Mouse (Mus musculus) heart, embryonic 15.5 days (tissue): Measurements from ENCODE around the gene Os9. TPM values are rescaled to one million over a fixed set of nuclear protein-coding genes. Genes with fewer than 3 reads are reported as not detected.
A peak's percentile ranks its signal among the peaks of the same experiment; 100 is the strongest.

Experiments used
- ATAC-seq: fragments of 200-750 bp; cut with Nextera tagmentation; replicated peaks from 2 replicates; pipeline ENCODE4 v1.8.0; 2017; ENCODE audit warnings: low read depth, moderate TSS enrichment; ENCODE audit not compliant: insufficient number of reproducible peaks, insufficient read depth, low FRiP score
- H3K27ac ChIP-seq: fragments of 300-500 bp; sonication (generic); 2 replicates; pipeline ENCODE4 v1.5.1; 2015; ENCODE audit warnings: mild to moderate bottlenecking, inconsistent platforms
- H3K27me3 ChIP-seq: fragments of 300-500 bp; sonication (generic); 2 replicates; pipeline ENCODE4 v1.6.1; 2015; ENCODE audit warnings: inconsistent platforms
- H3K36me3 ChIP-seq: fragments of 300-500 bp; sonication (generic); 2 replicates; pipeline ENCODE4 v1.6.1; 2015; ENCODE audit warnings: mild to moderate bottlenecking, inconsistent platforms
- H3K4me1 ChIP-seq: fragments of 300-500 bp; sonication (generic); replicated peaks from 2 replicates; pipeline ENCODE4 v1.6.1; 2015; ENCODE audit warnings: inconsistent platforms
- H3K4me2 ChIP-seq: fragments of 300-500 bp; sonication (generic); 2 replicates; pipeline ENCODE4 v1.6.1; 2015; ENCODE audit warnings: inconsistent platforms, mild to moderate bottlenecking, moderate library complexity
- H3K4me3 ChIP-seq: fragments of 300-500 bp; sonication (generic); 2 replicates; pipeline ENCODE4 v1.5.1; 2015; ENCODE audit warnings: mild to moderate bottlenecking, inconsistent platforms
- H3K9ac ChIP-seq: fragments of 300-500 bp; sonication (generic); 2 replicates; pipeline ENCODE4 v1.6.1; 2015; ENCODE audit warnings: mild to moderate bottlenecking, inconsistent platforms
- H3K9me3 ChIP-seq: fragments of 300-500 bp; sonication (generic); replicated peaks from 2 replicates; pipeline ENCODE4 v1.6.1; 2016; ENCODE audit warnings: inconsistent platforms
- WGBS: fragments of 180-500 bp; shearing (Covaris S2); methylation state at CpG from one replicate; pipeline ENCODE4 v1.1.7; 2015; ENCODE audit warnings: mixed read lengths; 5-methylcytosine and 5-hydroxymethylcytosine counted together
- polyA plus RNA-seq: library from polyadenylated mRNA; unstranded; fragments of >200 nt; fragmentation: Nextera tagmentation; extraction: Ambion mirVana; gene quantifications from 2 replicates; pipeline ENCODE4 v1.2.1, GENCODE M21; 2015

Os9 gene
- polyA plus RNA-seq, 1 experiment from 2014 or later = 48.5 TPM

DNA sequence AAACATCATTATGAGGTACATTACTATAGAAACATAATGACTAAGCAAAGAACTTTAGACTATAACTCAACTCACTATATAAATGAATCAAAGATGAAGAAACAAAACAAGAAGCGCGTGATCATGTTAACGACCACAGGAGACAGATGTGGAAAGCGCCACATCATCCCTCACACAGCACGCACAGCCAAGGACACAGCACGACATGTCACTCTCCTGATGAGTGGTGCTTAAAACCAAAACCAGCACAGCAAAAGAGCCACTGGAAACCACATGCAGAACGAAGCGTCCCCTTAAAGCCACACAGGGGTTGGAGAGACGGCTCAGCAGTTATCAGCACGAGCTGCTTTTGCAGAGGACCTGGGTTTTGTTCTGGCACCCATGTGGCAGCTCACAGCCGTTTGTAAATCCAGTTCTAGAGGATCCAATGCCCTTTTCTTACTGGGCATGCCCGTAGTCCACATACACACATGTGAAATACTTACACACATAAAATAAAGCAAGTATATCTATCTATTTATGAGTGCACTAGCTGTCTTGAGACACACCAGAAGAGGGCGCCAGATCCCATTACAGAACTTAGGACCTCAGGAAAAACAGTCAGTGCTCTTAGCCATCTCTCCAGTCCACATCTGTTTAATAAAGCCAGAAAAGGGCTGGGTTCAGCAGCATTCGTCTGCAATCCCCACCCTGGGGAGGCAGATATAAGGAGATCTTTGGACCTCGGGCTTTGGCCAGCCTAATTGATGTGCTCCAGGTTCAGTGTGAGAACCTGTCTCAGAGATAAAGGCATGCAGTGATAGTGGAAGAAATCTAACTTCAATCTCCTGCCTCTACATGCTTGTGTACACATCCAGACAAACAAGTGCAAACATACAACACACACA lies 9.7 kb downstream of the Os9 start:
- no peak overlapping the region for H3K4me2 ChIP-seq

DNA sequence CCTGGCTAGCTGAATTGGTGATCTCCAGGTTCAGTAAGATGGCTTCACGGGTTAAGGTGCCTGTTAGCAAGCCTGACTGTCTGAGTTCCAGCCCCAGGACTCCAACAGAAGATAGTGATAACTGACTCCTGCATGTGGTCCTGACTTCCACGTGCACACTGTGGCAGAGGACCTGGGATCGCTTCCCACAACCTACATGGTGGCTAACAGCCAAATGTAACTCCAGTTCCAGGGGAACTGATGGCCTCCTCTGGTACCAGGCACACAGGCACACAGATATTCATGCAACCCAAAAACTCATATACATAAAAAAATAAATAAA lies 12.7 kb downstream of the Os9 start:
- H3K9ac ChIP-seq = no peak overlapping the region
- peaks cover 12% of the 10 kb centered on the region; the same call in 1 of the 2 replicates for H3K36me3 ChIP-seq
- H3K4me3 ChIP-seq = no peak overlapping the region
- no peak overlapping the region for H3K27ac ChIP-seq
- no peak for ATAC-seq
- no peaks in the 10 kb centered on the region for H3K27me3 ChIP-seq
- no peak overlapping the region for H3K4me2 ChIP-seq
- 53% methylated on average over 3 of the region's 3 CpGs for WGBS
- H3K4me1 ChIP-seq = no peaks in the 10 kb centered on the region
- H3K9me3 ChIP-seq = no peaks in the 10 kb centered on the region

More for the DNA sequence above, 9.7 kb downstream of the Os9 start:
- no peaks in the 10 kb centered on the region for H3K27me3 ChIP-seq
- no peak overlapping the region for H3K4me3 ChIP-seq
- H3K9ac ChIP-seq = no peak overlapping the region
- WGBS = 84% methylated on average over 15 of the region's 15 CpGs
- no peak overlapping the region for H3K27ac ChIP-seq
- ATAC-seq = no peak
- no peaks in the 10 kb centered on the region for H3K9me3 ChIP-seq
- H3K36me3 ChIP-seq = peaks cover 15% of the 10 kb centered on the region; the same call in 1 of the 2 replicates
- H3K4me1 ChIP-seq = no peaks in the 10 kb centered on the region

DNA sequence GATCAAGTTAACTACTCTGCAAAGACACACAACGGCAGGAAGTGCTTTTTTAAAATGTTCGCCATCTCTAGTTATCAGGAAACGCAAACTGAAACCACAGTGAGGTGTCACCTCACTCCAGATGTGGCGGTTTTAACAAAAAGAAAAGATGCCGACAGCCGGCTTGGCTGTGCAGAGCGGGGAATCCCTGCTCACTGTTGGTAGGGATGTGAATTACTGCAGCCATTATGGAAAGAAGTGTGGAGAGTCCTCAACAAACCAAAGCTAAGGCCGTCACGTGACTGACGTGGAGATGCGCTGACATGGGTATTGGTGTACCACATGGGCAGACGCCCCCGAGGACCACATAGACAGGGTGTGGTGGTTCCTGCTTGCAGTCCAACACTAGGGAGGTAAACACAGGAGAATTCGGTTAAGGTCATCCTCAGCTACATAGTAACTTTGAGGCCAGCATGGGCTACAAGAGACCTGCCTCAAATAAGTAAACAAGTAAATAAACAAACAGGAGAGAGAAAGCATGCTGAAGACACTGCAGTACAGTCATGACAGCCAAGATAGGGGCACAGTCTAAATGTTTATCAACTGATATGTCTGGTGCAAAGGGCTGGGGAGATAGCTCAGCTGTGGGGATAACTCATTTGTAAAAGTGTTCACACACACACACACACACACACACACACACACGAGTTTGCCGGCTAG lies 13.2 kb downstream of the Os9 start:
- no peaks in the 10 kb centered on the region for H3K4me1 ChIP-seq
- H3K4me3 ChIP-seq = no peak overlapping the region
- 79% methylated on average over 16 of the region's 16 CpGs for WGBS
- H3K9me3 ChIP-seq = no peaks in the 10 kb centered on the region
- H3K27me3 ChIP-seq = no peaks in the 10 kb centered on the region
- H3K27ac ChIP-seq = no peak overlapping the region
- peaks cover 7% of the 10 kb centered on the region; the same call in 1 of the 2 replicates for H3K36me3 ChIP-seq
- no peak overlapping the region for H3K9ac ChIP-seq
- H3K4me2 ChIP-seq = no peak overlapping the region
- ATAC-seq = no peak

DNA sequence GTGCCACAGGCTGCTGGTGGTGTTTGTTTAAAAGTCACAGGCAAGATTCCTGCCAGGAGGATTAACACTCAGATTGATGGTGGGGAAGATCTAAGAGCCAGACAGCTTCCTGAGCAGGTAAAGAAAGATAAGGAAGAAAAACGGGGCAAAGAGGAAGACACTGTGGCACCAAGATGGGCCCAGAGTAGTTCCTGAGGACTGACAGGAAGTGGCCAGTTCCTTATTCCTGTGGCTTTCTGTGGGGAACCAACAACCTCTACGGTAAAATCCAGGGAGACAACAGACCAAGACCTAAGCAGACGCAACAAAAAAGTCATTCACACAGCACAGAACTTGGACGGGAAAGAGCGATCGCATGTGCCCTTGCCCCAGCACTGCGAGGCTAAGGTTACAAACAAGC lies 17.3 kb downstream of the Os9 start:
- Histone ChIP-seq H3K4me1 (no peaks in the 10 kb centered on the region), H3K4me3 (no peak overlapping the region), H3K27ac (no peak overlapping the region), H3K36me3 (0 out of 2 replicates have a peak, but pooled peaks cover 4% of the 10 kb centered on the region), H3K9me3 (no peaks in the 10 kb centered on the region), H3K4me2 (no peak overlapping the region), H3K27me3 (no peaks in the 10 kb centered on the region), H3K9ac (no peak overlapping the region)
- no peak for ATAC-seq
- WGBS = 63% methylated on average over 7 of the region's 7 CpGs

DNA sequence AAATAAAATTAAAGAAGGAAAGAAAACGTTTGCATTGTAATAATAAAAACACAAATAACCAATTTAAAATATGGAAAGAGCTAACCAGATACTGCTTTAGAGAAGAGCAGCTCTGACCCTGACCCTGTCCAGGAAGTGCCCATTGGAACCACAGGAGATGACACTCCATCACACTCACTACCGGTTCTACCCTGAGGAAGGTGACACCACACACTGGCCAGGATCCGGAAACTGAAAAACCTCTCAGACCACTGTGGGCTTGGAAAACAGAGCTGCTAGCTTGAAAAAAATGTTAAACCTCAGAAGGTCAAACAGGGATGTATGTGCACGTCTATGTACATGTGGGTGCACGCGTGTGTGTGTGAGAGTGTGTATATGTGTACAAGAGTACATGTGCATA lies 19.8 kb downstream of the Os9 start:
- Histone ChIP-seq H3K4me3 (no peak overlapping the region), H3K27me3 (no peaks in the 10 kb centered on the region), H3K4me1 (no peaks in the 10 kb centered on the region), H3K27ac (no peak overlapping the region), H3K4me2 (no peak overlapping the region), H3K36me3 (peaks cover 11% of the 10 kb centered on the region; the same call in 1 of the 2 replicates), H3K9ac (no peak overlapping the region), H3K9me3 (no peaks in the 10 kb centered on the region)
- WGBS = 74% methylated on average over 6 of the region's 6 CpGs
- ATAC-seq = no peak

DNA sequence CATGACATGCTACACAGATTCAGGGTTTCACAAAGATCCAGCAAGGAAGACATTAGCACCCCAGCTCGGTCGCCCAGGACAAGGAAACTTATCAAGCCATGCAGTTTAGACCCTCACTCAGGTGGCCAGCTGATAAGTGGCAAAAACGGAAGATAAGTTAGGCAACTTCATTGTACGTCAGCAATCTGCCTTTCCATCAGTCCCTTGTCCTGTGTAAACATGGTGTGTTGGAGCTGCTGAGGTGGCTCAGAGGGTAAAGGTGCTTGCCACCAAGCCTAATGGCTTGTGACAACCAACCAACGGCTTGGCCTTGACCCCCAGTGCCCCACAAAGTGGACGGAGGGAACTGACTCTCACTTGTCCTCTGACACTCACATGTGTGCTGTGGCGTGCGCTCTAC lies 20.5 kb downstream of the Os9 start:
- no peak overlapping the region for H3K27ac ChIP-seq
- no peak overlapping the region for H3K4me3 ChIP-seq
- no peaks in the 10 kb centered on the region for H3K27me3 ChIP-seq
- H3K36me3 ChIP-seq = peaks cover 16% of the 10 kb centered on the region; the same call in 1 of the 2 replicates
- WGBS = 71% methylated on average over 8 of the region's 8 CpGs
- ATAC-seq = no peak
- peaks cover under 1% of the 10 kb centered on the region; the same call in 1 of the 2 replicates for H3K4me1 ChIP-seq
- H3K9me3 ChIP-seq = no peaks in the 10 kb centered on the region
- no peak overlapping the region for H3K9ac ChIP-seq
- H3K4me2 ChIP-seq = no peak overlapping the region

DNA sequence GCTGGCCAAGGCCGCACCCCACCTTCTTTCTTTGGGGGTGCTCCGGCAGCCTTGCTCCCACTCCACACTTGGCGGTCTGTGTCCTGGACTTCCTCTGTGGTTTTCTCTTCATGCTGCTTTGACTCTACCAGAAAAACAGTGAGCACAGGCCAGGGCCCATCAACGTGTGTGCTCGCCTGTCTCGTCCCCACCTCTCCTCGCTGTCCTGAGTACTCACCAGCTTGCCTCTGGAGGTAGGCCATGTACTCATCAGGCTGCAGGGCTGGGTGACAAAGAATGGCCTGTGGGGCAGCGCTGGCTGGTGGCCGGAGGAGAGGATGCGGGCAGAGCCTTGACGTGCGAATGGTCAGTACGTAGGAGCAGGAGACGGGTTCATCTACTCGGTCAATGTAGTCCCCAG lies 21.1 kb downstream of the Os9 start:
- no peak overlapping the region for H3K9ac ChIP-seq
- no peaks in the 10 kb centered on the region for H3K9me3 ChIP-seq
- H3K27ac ChIP-seq = no peak overlapping the region
- no peak overlapping the region for H3K4me2 ChIP-seq
- ATAC-seq = no peak
- no peaks in the 10 kb centered on the region for H3K27me3 ChIP-seq
- WGBS = 90% methylated on average over 15 of the region's 15 CpGs
- peaks cover 6% of the 10 kb centered on the region for H3K4me1 ChIP-seq
- H3K4me3 ChIP-seq = no peak overlapping the region
- H3K36me3 ChIP-seq = peaks cover 16% of the 10 kb centered on the region; the same call in 1 of the 2 replicates

DNA sequence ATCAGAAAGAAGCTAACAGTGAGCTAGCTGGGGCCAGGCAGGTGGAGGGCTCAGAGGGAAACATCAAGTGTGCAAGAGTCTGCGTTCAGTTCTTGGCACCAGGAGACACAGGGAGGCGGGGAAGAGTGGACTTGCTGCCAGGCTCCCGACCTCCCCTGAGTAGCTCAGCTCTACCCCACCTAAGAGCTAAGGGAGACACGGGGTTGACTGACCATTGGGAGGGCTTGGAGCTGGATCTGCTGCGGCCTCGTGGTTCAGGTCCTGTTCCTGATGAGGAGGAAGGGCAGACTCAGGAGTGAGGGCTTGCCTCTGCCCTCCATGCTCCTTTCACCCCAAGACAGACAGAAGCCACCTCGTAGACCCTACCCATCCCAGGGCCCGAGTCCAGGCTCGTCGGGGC lies 21.7 kb downstream of the Os9 start:
- no peak for ATAC-seq
- WGBS = 82% methylated on average over 10 of the region's 10 CpGs

DNA sequence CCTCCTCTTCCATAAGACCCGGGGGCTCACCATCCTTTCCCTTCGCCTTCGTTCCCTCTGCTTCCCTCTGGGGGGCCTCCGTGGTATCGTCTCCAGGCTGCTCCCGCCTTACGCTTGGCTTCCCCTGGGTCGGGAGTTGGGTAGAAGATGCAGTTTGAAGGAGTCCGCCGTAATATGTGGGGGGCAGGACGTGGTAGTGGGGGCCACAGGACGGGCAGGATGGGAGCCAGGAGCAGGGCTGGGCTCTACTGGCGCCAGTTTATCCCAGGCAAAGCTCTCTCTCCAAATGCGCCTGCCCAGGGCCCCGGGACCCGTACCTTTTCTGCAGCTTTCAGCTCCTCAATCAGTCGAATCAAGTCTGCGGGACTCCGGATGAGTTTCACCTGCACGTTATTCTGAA lies 22.4 kb downstream of the Os9 start:
- H3K4me1 ChIP-seq = peaks cover 11% of the 10 kb centered on the region
- H3K27me3 ChIP-seq = peaks cover 4% of the 10 kb centered on the region
- no peaks in the 10 kb centered on the region for H3K9me3 ChIP-seq
- no peak overlapping the region for H3K27ac ChIP-seq
- H3K9ac ChIP-seq = no peak overlapping the region
- no peak overlapping the region for H3K4me2 ChIP-seq
- 77% methylated on average over 20 of the region's 20 CpGs for WGBS
- H3K4me3 ChIP-seq = no peak overlapping the region
- H3K36me3 ChIP-seq = peaks cover 16% of the 10 kb centered on the region; the same call in 1 of the 2 replicates
- ATAC-seq = no peak

More for the DNA sequence above, 21.7 kb downstream of the Os9 start:
- Histone ChIP-seq H3K9me3 (no peaks in the 10 kb centered on the region), H3K4me1 (peaks cover 11% of the 10 kb centered on the region), H3K4me2 (no peak overlapping the region), H3K27me3 (no peaks in the 10 kb centered on the region), H3K27ac (no peak overlapping the region), H3K36me3 (peaks cover 16% of the 10 kb centered on the region; the same call in 1 of the 2 replicates), H3K4me3 (no peak overlapping the region), H3K9ac (no peak overlapping the region)

DNA sequence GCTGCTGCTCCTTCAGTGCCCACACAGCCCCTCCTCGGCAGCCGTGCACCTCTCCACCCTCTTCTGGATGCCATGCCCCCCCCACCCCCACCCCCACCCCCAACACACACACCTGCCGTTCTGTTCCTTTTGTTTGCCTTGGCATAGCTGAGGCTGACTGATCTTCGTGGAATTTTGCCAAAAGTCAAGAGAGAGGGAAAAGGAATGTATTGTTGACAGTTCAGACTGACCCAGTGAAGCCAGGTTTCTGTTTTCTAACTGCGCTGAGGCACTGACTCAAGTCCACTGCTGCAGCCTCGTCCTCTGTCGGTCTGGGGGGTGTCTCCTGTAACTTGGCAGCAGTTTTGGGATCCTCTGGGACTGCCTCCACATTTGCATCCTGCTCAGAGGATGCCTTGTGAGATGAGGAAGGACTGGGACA lies 26.5 kb downstream of the Os9 start:
- no peak overlapping the region for H3K9ac ChIP-seq
- no peaks in the 10 kb centered on the region for H3K9me3 ChIP-seq
- ATAC-seq = peak; percentile 6; the same call in 1 of the 2 replicates
- peaks cover 28% of the 10 kb centered on the region for H3K4me1 ChIP-seq
- WGBS = 19% methylated on average over 6 of the region's 7 CpGs
- no peak overlapping the region for H3K4me2 ChIP-seq
- peaks cover 46% of the 10 kb centered on the region for H3K27me3 ChIP-seq
- no peak overlapping the region for H3K27ac ChIP-seq
- no peak overlapping the region for H3K4me3 ChIP-seq
- peaks cover 16% of the 10 kb centered on the region; the same call in 1 of the 2 replicates for H3K36me3 ChIP-seq

DNA sequence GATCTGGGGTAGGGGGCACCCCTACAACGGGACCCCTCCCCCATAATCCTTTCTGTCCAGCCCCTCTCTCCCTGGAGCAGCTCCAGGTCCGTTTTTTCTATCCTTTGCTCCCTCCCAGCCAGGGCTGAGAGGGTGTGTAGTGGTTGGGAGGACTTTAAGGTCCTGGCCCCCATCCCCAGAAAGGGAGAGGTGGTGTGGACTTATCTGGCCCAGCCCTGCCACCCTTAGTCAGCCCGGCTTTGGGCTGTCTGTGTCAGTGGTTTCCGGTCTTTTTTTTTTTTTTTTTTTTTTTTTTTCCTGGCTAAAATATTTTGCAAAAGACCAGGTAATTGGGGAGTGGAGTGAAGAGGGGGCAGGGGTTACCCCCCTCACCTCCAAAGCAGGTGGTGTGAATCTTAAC lies 28.2 kb downstream of the Os9 start:
- no peak overlapping the region for H3K9ac ChIP-seq

More for the DNA sequence above, 28.2 kb downstream of the Os9 start:
- H3K36me3 ChIP-seq = peaks cover 8% of the 10 kb centered on the region; the same call in 1 of the 2 replicates
- H3K27ac ChIP-seq = no peak overlapping the region
- H3K4me1 ChIP-seq = peaks cover 28% of the 10 kb centered on the region
- no peak overlapping the region for H3K4me2 ChIP-seq
- no peaks in the 10 kb centered on the region for H3K9me3 ChIP-seq
- ATAC-seq = no peak
- WGBS = 45% methylated on average over 4 of the region's 4 CpGs
- peaks cover 62% of the 10 kb centered on the region for H3K27me3 ChIP-seq
- no peak overlapping the region for H3K4me3 ChIP-seq
